Comparison of ENCODE assay signal across 31 mouse cellular contexts in genomic region chr3:120335843-120336585, GRCm38 (mm10).
DNase-seq lines count a peak whose midpoint lies in the region; ATAC-seq and TF ChIP-seq lines count a peak whose summit lies in the region.
"Had no signal": no experiment of that assay in that cellular context is flagged by ENCODE, and none has a peak within 500 bp of the region (broad histone marks: within the 10 kb centered on the region; RNA-seq: fewer than 3 reads in every experiment).

No protein-coding gene starts in this region.

- peak overlapping the region; percentile 59; the same call in 1 of the 2 replicates for H3K27ac ChIP-seq in forebrain, embryonic 13.5 days
- H3K27ac ChIP-seq in forebrain, embryonic 10.5 days, result no peak overlapping the region
- H3K27ac ChIP-seq in forebrain, embryonic 15.5 days (replicated peaks), result peak overlapping the region; percentile 48
- H3K27ac ChIP-seq: embryonic facial prominence, embryonic 10.5 days; embryonic facial prominence, embryonic 13.5 days; gastrocnemius, adult 2 months; heart, embryonic 15.5 days; hindbrain, embryonic 10.5 days; hindbrain, embryonic 13.5 days; intestine, embryonic 15.5 days had no signal

- H3K27me3 ChIP-seq in forebrain, embryonic 13.5 days, result no peaks in the 10 kb centered on the region
- no peaks in the 10 kb centered on the region for H3K27me3 ChIP-seq in forebrain, embryonic 10.5 days (ENCODE audit: poor library complexity, severe bottlenecking)
- H3K27me3 ChIP-seq in forebrain, embryonic 15.5 days, result no peaks in the 10 kb centered on the region
- H3K27me3 ChIP-seq: CH12.LX; embryonic facial prominence, embryonic 13.5 days; heart, embryonic 12.5 days; heart, embryonic 15.5 days; hindbrain, embryonic 13.5 days; intestine, embryonic 15.5 days had no signal

- H3K4me3 ChIP-seq in forebrain, embryonic 13.5 days, result no peak overlapping the region
- H3K4me3 ChIP-seq in forebrain, embryonic 10.5 days, result no peak overlapping the region
- no peak overlapping the region for H3K4me3 ChIP-seq in forebrain, embryonic 15.5 days
- H3K4me3 ChIP-seq: embryonic facial prominence, embryonic 10.5 days; embryonic facial prominence, embryonic 13.5 days; erythroblast, embryonic 14.5 days; gastrocnemius, adult 2 months; heart, embryonic 12.5 days; heart, embryonic 15.5 days; hindbrain, embryonic 10.5 days; hindbrain, embryonic 13.5 days; intestine, embryonic 15.5 days had no signal

- H3K4me2 ChIP-seq in forebrain, embryonic 13.5 days, result no peak overlapping the region
- H3K4me2 ChIP-seq in forebrain, embryonic 15.5 days (replicated peaks), result no peak overlapping the region
- H3K4me2 ChIP-seq: embryonic facial prominence, embryonic 13.5 days; heart, embryonic 12.5 days; heart, embryonic 15.5 days; hindbrain, embryonic 13.5 days; intestine, embryonic 15.5 days had no signal

- no peak for TF ChIP-seq CTCF in brain, embryonic 14.5 days (IDR thresholded peaks at IDR 0.05; ENCODE audit: borderline replicate concordance, extremely low read depth, insufficient read depth, insufficient read length)

- 51% methylated on average over 7 of the region's 7 CpGs for WGBS in forebrain, embryonic 13.5 days
- 83% methylated on average over 7 of the region's 7 CpGs for WGBS in forebrain, embryonic 10.5 days
- WGBS in forebrain, embryonic 15.5 days, result 29% methylated on average over 7 of the region's 7 CpGs

- H3K4me1 ChIP-seq in forebrain, embryonic 13.5 days, result peaks cover 8% of the 10 kb centered on the region
- H3K4me1 ChIP-seq in forebrain, embryonic 10.5 days, result no peaks in the 10 kb centered on the region
- peaks cover 8% of the 10 kb centered on the region for H3K4me1 ChIP-seq in forebrain, embryonic 15.5 days
- H3K4me1 ChIP-seq: embryonic facial prominence, embryonic 10.5 days; embryonic facial prominence, embryonic 13.5 days; heart, embryonic 12.5 days; heart, embryonic 15.5 days; hindbrain, embryonic 10.5 days; hindbrain, embryonic 13.5 days; intestine, embryonic 15.5 days had no signal

- no peak for TF ChIP-seq POLR2A in brain, embryonic 14.5 days (IDR thresholded peaks at IDR 0.05; ENCODE audit: borderline replicate concordance, extremely low read depth, insufficient read depth, insufficient read length, poor library complexity, severe bottlenecking)

- peak; percentile 78 for ATAC-seq in forebrain, embryonic 13.5 days
- ATAC-seq in forebrain, embryonic 15.5 days (replicated peaks), result peak; percentile 26; the same call in 1 of the 2 replicates
- ATAC-seq: hindbrain, embryonic 16.5 days; intestine, embryonic 15.5 days had no signal

- no peak for DNase-seq in forebrain, embryonic 10.5 days (ENCODE audit: extremely low spot score, low spot score)
- peak; percentile 67 for DNase-seq in brain, embryonic 14.5 days (ENCODE audit: low read depth)
- DNase-seq in ovary, postnatal 10 days (ENCODE audit: low spot score), result no peak
- no peak for DNase-seq in heart, adult 11 months
- DNase-seq: adrenal gland, adult 2 months; adrenal gland, postnatal 14 days; B cell, adult 2 months; cerebellum, adult 11-12 months; cerebellum, adult 8-10 months; cerebellum, postnatal 10 days; cerebellum, postnatal 36 days; embryo, embryonic 11 days; gastrocnemius, adult 2 months; gastrocnemius, postnatal 14 days; heart, adult 18-20 months; heart, postnatal 10 days; heart, postnatal 36 days; kidney, adult 11 months had no signal

- no peaks in the 10 kb centered on the region for H3K9me3 ChIP-seq in forebrain, embryonic 13.5 days (replicated peaks)
- H3K9me3 ChIP-seq in forebrain, embryonic 10.5 days, result no peaks in the 10 kb centered on the region
- H3K9me3 ChIP-seq in forebrain, embryonic 15.5 days, result no peaks in the 10 kb centered on the region
- H3K9me3 ChIP-seq: embryonic facial prominence, embryonic 10.5 days; embryonic facial prominence, embryonic 13.5 days; heart, embryonic 12.5 days; heart, embryonic 15.5 days; hindbrain, embryonic 10.5 days; intestine, embryonic 15.5 days had no signal

- no peaks in the 10 kb centered on the region for H3K36me3 ChIP-seq in forebrain, embryonic 13.5 days (ENCODE audit: poor library complexity, severe bottlenecking)
- no peaks in the 10 kb centered on the region for H3K36me3 ChIP-seq in forebrain, embryonic 10.5 days (replicated peaks)
- no peaks in the 10 kb centered on the region for H3K36me3 ChIP-seq in forebrain, embryonic 15.5 days
- H3K36me3 ChIP-seq: embryonic facial prominence, embryonic 10.5 days; embryonic facial prominence, embryonic 13.5 days; G1E; heart, embryonic 12.5 days; heart, embryonic 15.5 days; hindbrain, embryonic 10.5 days; hindbrain, embryonic 13.5 days; intestine, embryonic 15.5 days had no signal

- no peak overlapping the region for H3K9ac ChIP-seq in forebrain, embryonic 13.5 days
- H3K9ac ChIP-seq in forebrain, embryonic 15.5 days (replicated peaks), result no peak overlapping the region
- H3K9ac ChIP-seq: embryonic facial prominence, embryonic 13.5 days; heart, embryonic 12.5 days; heart, embryonic 15.5 days; hindbrain, embryonic 13.5 days; intestine, embryonic 15.5 days had no signal
